Mouse (Mus musculus) lung, postnatal 0 days (tissue): ENCODE results near the gene Nat8f2.
"Not testable (repeated sequence)": the region's sequence is repeated elsewhere in the genome, so short reads cannot be mapped to it uniquely, and the experiment has no call there.

ENCODE experiments used
- CTCF ChIP-seq: IDR thresholded peaks from 2 replicates; pipeline ENCODE4 v1.5.1; 2016; ENCODE audit warnings: antibody characterized with exemption, mild to moderate bottlenecking
- EP300 ChIP-seq: IDR thresholded peaks from 2 replicates; pipeline ENCODE4 v1.6.1; 2016; ENCODE audit warnings: antibody characterized with exemption, mild to moderate bottlenecking, control low read depth

GRCm38 (mm10) chr6:85836098-85836497, 32.9 kb downstream of the Nat8f2 start:
- TF ChIP-seq CTCF, EP300: not testable (repeated sequence)
